Mouse (Mus musculus) frontal cortex, postnatal 25 days (tissue): ENCODE measurements at regions not wholly inside any gene's neighbourhood (a gene's known extent, or its start where the extent isn't known, plus 50 kb on each side); places are given as distances from the start of the nearest gene placed in this dataset.

ENCODE experiments used
- DNase-seq, 2 experiments: peaks; one replicate each; pipeline ENCODE4 v3.0.0; 2022; ENCODE audit warnings: low spot score in 2 of 2

GRCm38 (mm10) chr2:33941316-33941715 lies 53.6 kb upstream of the Mvb12b start:
- no peak for DNase-seq

DNA sequence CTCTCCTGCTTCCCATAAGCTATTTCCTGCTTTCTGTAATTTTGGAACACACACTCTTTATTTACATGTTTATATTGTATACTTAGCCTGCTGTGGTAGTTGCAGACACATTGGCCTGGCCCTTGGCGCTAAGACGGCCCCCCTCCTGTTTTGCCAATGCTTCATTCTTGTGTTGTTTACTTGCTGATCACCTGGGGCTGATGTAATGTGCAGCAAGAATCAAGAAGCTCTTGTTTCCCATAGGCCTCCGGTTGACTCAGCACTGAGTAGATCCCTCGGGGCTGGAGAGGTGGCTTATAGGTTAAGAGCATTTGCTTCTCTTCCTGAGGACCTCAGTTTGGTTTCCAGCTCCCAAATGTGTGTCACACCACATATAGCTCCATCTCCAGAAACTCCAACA lies 52.1 kb upstream of the Mvb12b start:
- DNase-seq: no peak
